Mouse (Mus musculus) layer of hippocampus, adult 11-12 months (tissue): Measurements from ENCODE around the gene Tnk2.

Source experiments
- DNase-seq: peaks from one replicate; pipeline ENCODE4 v3.0.0; 2022; ENCODE audit warnings: low spot score

The Tnk2 gene

GRCm38 (mm10) chr16:32712202-32712601 lies 68.5 kb downstream of the Tnk2 start:
- no peak for DNase-seq

GRCm38 (mm10) chr16:32713556-32713955 lies 69.9 kb downstream of the Tnk2 start:
- no peak for DNase-seq

- no peak for DNase-seq
These were observed 71.7 kb downstream of the Tnk2 start for GRCm38 (mm10) chr16:32715364-32715763.

- DNase-seq = no peak
These were observed 79.5 kb downstream of the Tnk2 start for GRCm38 (mm10) chr16:32723163-32723562.

GRCm38 (mm10) chr16:32723767-32724166 lies 80.1 kb downstream of the Tnk2 start:
- DNase-seq = no peak

DNA sequence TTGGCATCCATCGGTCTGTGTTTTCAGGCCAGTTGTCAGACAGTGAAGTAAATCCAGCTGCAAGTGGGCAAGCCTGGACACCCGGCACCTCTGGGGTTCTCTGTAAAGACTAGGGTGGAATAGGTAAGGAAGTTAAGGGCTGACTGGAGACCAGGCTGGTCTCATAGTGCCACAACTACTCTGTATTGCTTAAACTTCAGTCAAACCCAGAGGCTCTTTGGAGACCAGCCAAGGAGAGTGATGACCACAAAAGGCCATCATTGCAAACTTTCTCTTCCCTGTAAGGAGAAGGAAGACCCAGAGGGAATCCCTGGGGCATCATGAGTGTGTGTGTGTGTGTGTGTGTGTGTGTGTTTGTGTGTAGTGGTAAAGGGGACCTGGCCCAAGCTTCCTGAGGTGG lies 80.6 kb downstream of the Tnk2 start:
- DNase-seq = no peak

GRCm38 (mm10) chr16:32726501-32726900 lies 82.8 kb downstream of the Tnk2 start:
- no peak for DNase-seq

GRCm38 (mm10) chr16:32728240-32728639 lies 84.6 kb downstream of the Tnk2 start:
- DNase-seq = no peak

GRCm38 (mm10) chr16:32728730-32729129 lies 85.1 kb downstream of the Tnk2 start:
- DNase-seq = no peak
